Mouse (Mus musculus) C2C12 (cell line): ENCODE measurements at regions not wholly inside any gene's neighbourhood (a gene's known extent, or its start where the extent isn't known, plus 50 kb on each side); places are given as distances from the start of the nearest gene placed in this dataset.

ENCODE experiments used
- CTCF ChIP-seq: IDR thresholded peaks from one replicate; pipeline ENCODE4 v1.5.1; 2011; ENCODE audit not compliant: control insufficient read depth, insufficient read depth, insufficient read length
- FOSL1 ChIP-seq: IDR thresholded peaks from one replicate; pipeline ENCODE4 v1.8.0; 2011; ENCODE audit warnings: mild to moderate bottlenecking, low read length; ENCODE audit not compliant: poor library complexity, insufficient read depth, severe bottlenecking
- MAX ChIP-seq: IDR thresholded peaks from one replicate; pipeline ENCODE4 v1.6.1; 2011; ENCODE audit warnings: mild to moderate bottlenecking, control low read depth
- MYOG ChIP-seq: IDR thresholded peaks from one replicate; pipeline ENCODE4 v1.6.1; 2011; ENCODE audit not compliant: control insufficient read depth, insufficient read length; ENCODE audit errors: extremely low read depth
- USF1 ChIP-seq: IDR thresholded peaks from one replicate; pipeline ENCODE4 v1.6.1; 2011; ENCODE audit warnings: low read depth, mild to moderate bottlenecking, control low read depth, moderate library complexity

DNA sequence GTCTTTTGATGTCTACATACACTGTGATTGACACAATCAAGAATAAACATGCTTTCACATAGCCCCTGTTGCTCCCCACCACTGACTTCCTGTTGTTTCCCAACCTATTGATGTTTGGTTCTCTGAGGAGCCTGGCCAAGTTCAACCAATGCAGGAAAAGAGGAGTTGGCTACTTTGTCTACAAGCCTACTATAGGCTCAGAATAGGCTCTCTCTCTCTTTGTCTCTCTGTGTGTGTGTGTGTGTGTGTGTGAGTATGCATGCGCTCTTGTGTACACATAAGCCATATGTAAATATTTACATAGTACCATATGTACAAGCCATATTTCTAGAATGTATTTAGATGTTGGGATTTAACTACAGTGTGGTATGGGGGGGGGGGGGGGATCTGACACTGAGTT, 222.6 kb downstream of the Tex36 start:
- TF ChIP-seq MAX (no peak), CTCF (no peak), USF1 (no peak), MYOG (no peak), FOSL1 (no peak)
